Mouse (Mus musculus) heart, adult 11 months (tissue): ENCODE data around the gene Uhrf1bp1.

ENCODE experiments used
- DNase-seq: peaks from one replicate; pipeline ENCODE4 v3.0.0; 2022

The Uhrf1bp1 gene

GRCm38 (mm10) chr17:27916366-27916765, 60.1 kb downstream of the Uhrf1bp1 start:
- peak; percentile 87 for DNase-seq

GRCm38 (mm10) chr17:27920676-27921075, 64.4 kb downstream of the Uhrf1bp1 start:
- DNase-seq: peak; percentile 93

GRCm38 (mm10) chr17:27922174-27922712, 66.0 kb downstream of the Uhrf1bp1 start:
- DNase-seq: peak; percentile 86

GRCm38 (mm10) chr17:27925054-27925453, 68.8 kb downstream of the Uhrf1bp1 start:
- no peak for DNase-seq

GRCm38 (mm10) chr17:27925504-27925903, 69.3 kb downstream of the Uhrf1bp1 start:
- DNase-seq: peak; percentile 85

GRCm38 (mm10) chr17:27930291-27930690, 74.0 kb downstream of the Uhrf1bp1 start:
- DNase-seq: no peak

- DNase-seq: no peak
These were observed 75.6 kb downstream of the Uhrf1bp1 start for GRCm38 (mm10) chr17:27931826-27932225.

GRCm38 (mm10) chr17:27934136-27934910, 78.1 kb downstream of the Uhrf1bp1 start:
- peak; percentile 91 for DNase-seq

- peak; percentile 93 for DNase-seq
These were observed 78.8 kb downstream of the Uhrf1bp1 start for GRCm38 (mm10) chr17:27935091-27935490.

- DNase-seq: peak; percentile 90
These were observed 80.9 kb downstream of the Uhrf1bp1 start for GRCm38 (mm10) chr17:27937054-27937615.

- DNase-seq: peak; percentile 97
These were observed 82.0 kb downstream of the Uhrf1bp1 start for GRCm38 (mm10) chr17:27938121-27938754.

GRCm38 (mm10) chr17:27939028-27939427, 82.8 kb downstream of the Uhrf1bp1 start:
- DNase-seq: peak; percentile 94

- DNase-seq: peak; percentile 94
These were observed 84.1 kb downstream of the Uhrf1bp1 start for GRCm38 (mm10) chr17:27940352-27940751.

GRCm38 (mm10) chr17:27941178-27941577, 84.9 kb downstream of the Uhrf1bp1 start:
- DNase-seq: peak; percentile 88

- DNase-seq: peak; percentile 86
These were observed 85.5 kb downstream of the Uhrf1bp1 start for GRCm38 (mm10) chr17:27941698-27942097.

- DNase-seq: peak; percentile 90
These were observed 85.9 kb downstream of the Uhrf1bp1 start for GRCm38 (mm10) chr17:27942131-27942530.

- DNase-seq: peak; percentile 96
These were observed 89.4 kb downstream of the Uhrf1bp1 start for GRCm38 (mm10) chr17:27945546-27946216.

GRCm38 (mm10) chr17:27946371-27946770, 90.1 kb downstream of the Uhrf1bp1 start:
- DNase-seq: no peak

GRCm38 (mm10) chr17:27947155-27947554, 90.9 kb downstream of the Uhrf1bp1 start:
- peak; percentile 79 for DNase-seq
